Comparison of ENCODE assay signal across 16 mouse cellular contexts in genomic region chr7:61769826-61770225, GRCm38 (mm10).
DNase-seq lines count a peak whose midpoint lies in the region; ATAC-seq and TF ChIP-seq lines count a peak whose summit lies in the region.
"Had no signal": no experiment of that assay in that cellular context is flagged by ENCODE, and none has a peak within 500 bp of the region (broad histone marks: within the 10 kb centered on the region; RNA-seq: fewer than 3 reads in every experiment).

No protein-coding gene starts in this region.

- peak; percentile 51; the same call in 1 of the 2 replicates for ATAC-seq in forebrain, postnatal 0 days
- no peak for ATAC-seq in forebrain, embryonic 13.5 days
- ATAC-seq: CD4-positive, CD25-positive, alpha-beta regulatory T cell, adult 4 months had no signal

- no peak overlapping the region for H3K9ac ChIP-seq in forebrain, postnatal 0 days
- H3K9ac ChIP-seq in forebrain, embryonic 13.5 days = no peak overlapping the region
- H3K9ac ChIP-seq: heart, embryonic 15.5 days; limb, embryonic 13.5 days; neural tube, embryonic 13.5 days had no signal

- H3K27ac ChIP-seq in forebrain, postnatal 0 days (ENCODE audit: low read depth, low read length) = no peak overlapping the region
- H3K27ac ChIP-seq in forebrain, embryonic 13.5 days = no peak overlapping the region
- H3K27ac ChIP-seq in left cerebral cortex, adult 2 months = no peak overlapping the region
- H3K27ac ChIP-seq: heart, embryonic 15.5 days; limb, embryonic 13.5 days; neural tube, embryonic 13.5 days had no signal

- intact Hi-C loops in left cerebral cortex, adult 2 months (cut with DNase I) = loop anchor here (5.0 kb wide), 2 partner anchors 73 to 313 kb away; no protein-coding TSS in a partner anchor
- intact Hi-C loops in left cerebral cortex, postnatal 25 days (cut with DNase I) = no loop called here

- H3K27me3 ChIP-seq in forebrain, postnatal 0 days (ENCODE audit: insufficient read depth, low read length) = no peaks in the 10 kb centered on the region
- no peaks in the 10 kb centered on the region for H3K27me3 ChIP-seq in forebrain, embryonic 13.5 days
- H3K27me3 ChIP-seq: heart, embryonic 15.5 days; limb, embryonic 13.5 days; neural tube, embryonic 13.5 days had no signal

- TF ChIP-seq CTCF in forebrain, postnatal 0 days (IDR thresholded peaks at IDR 0.05; ENCODE audit: low read depth) = peak; percentile 67
- TF ChIP-seq CTCF in left cerebral cortex, adult 2 months (IDR thresholded peaks at IDR 0.05) = peak; percentile 61

- peak; percentile 29 for DNase-seq in forebrain, postnatal 0 days
- no peak for DNase-seq in left cerebral cortex, adult 2 months (ENCODE audit: extremely low spot score in 1 of 2, low spot score in 2 of 2)
- no peak for DNase-seq in left cerebral cortex, postnatal 25 days (ENCODE audit: low spot score in 2 of 2)
- DNase-seq in A20 (ENCODE audit: low read depth, low spot score) (peak; percentile 23), adipocyte (ENCODE audit: low spot score) (peak; percentile 11)
- no peak for DNase-seq in kidney, postnatal 4 days
- no peak for DNase-seq in adrenal gland, postnatal 10 days
- DNase-seq: adrenal gland, adult 8-10 months; cerebellum, adult 9-10 months; kidney, adult 8-10 months; lung, adult 2 months had no signal

- no peak overlapping the region for H3K4me2 ChIP-seq in forebrain, postnatal 0 days (ENCODE audit: low read depth)
- no peak overlapping the region for H3K4me2 ChIP-seq in forebrain, embryonic 13.5 days
- H3K4me2 ChIP-seq: heart, embryonic 15.5 days; limb, embryonic 13.5 days; neural tube, embryonic 13.5 days had no signal

- no peaks in the 10 kb centered on the region for H3K36me3 ChIP-seq in forebrain, postnatal 0 days (ENCODE audit: insufficient read depth)
- no peaks in the 10 kb centered on the region for H3K36me3 ChIP-seq in forebrain, embryonic 13.5 days (ENCODE audit: poor library complexity, severe bottlenecking)
- H3K36me3 ChIP-seq: heart, embryonic 15.5 days; limb, embryonic 13.5 days; neural tube, embryonic 13.5 days had no signal

- no peak overlapping the region for H3K4me3 ChIP-seq in forebrain, postnatal 0 days (ENCODE audit: low read depth, low read length)
- H3K4me3 ChIP-seq in forebrain, embryonic 13.5 days = no peak overlapping the region
- H3K4me3 ChIP-seq in left cerebral cortex, adult 2 months = no peak overlapping the region
- H3K4me3 ChIP-seq: heart, embryonic 15.5 days; limb, embryonic 13.5 days; neural tube, embryonic 13.5 days had no signal

- no peaks in the 10 kb centered on the region for H3K4me1 ChIP-seq in forebrain, postnatal 0 days (ENCODE audit: insufficient read depth)
- no peaks in the 10 kb centered on the region for H3K4me1 ChIP-seq in forebrain, embryonic 13.5 days
- H3K4me1 ChIP-seq: heart, embryonic 15.5 days; limb, embryonic 13.5 days; neural tube, embryonic 13.5 days had no signal

- no peaks in the 10 kb centered on the region for H3K9me3 ChIP-seq in forebrain, postnatal 0 days (ENCODE audit: low read length)
- no peaks in the 10 kb centered on the region for H3K9me3 ChIP-seq in forebrain, embryonic 13.5 days (replicated peaks)
- H3K9me3 ChIP-seq: heart, embryonic 15.5 days; limb, embryonic 13.5 days; neural tube, embryonic 13.5 days had no signal

Comparison
In these comparisons a context has a peak if more than half of its experiments do, and no peak if none do; other contexts are left out.
1. DNase-seq: peak in forebrain, postnatal 0 days (single experiment), A20 (single experiment) and adipocyte (single experiment); none in left cerebral cortex, adult 2 months (0 of 2), left cerebral cortex, postnatal 25 days (0 of 2), kidney, postnatal 4 days (0 of 2) and adrenal gland, postnatal 10 days (single experiment).